In genomic region chr17:74020526-74021203, GRCm38 (mm10) we compare ENCODE assay signal across 8 mouse cellular contexts. TPM values are rescaled to one million over a fixed set of nuclear protein-coding genes. Genes with fewer than 3 reads are reported as not detected.
DNase-seq lines count a peak whose midpoint lies in the region; ATAC-seq and TF ChIP-seq lines count a peak whose summit lies in the region.

No protein-coding gene starts in this region.

- no peak overlapping the region for H3K27ac ChIP-seq in bone marrow, adult 2 months (ENCODE audit: control insufficient read depth, insufficient read depth, low read depth, low read length, poor library complexity)
- H3K27ac ChIP-seq in embryonic facial prominence, embryonic 15.5 days (replicated peaks): no peak overlapping the region
- no peak overlapping the region for H3K27ac ChIP-seq in heart, embryonic 10.5 days
- no peak overlapping the region for H3K27ac ChIP-seq in kidney, embryonic 14.5 days (ENCODE audit: low read depth, low read length)
- H3K27ac ChIP-seq in limb, embryonic 14.5 days (replicated peaks; ENCODE audit: low read depth, low read length): no peak overlapping the region

- H3K27me3 ChIP-seq in embryonic facial prominence, embryonic 15.5 days: no peaks in the 10 kb centered on the region
- no peaks in the 10 kb centered on the region for H3K27me3 ChIP-seq in heart, embryonic 10.5 days (ENCODE audit: insufficient read depth, poor library complexity, severe bottlenecking)
- H3K27me3 ChIP-seq in kidney, embryonic 14.5 days (ENCODE audit: control insufficient read depth, insufficient read depth, low read length): no peaks in the 10 kb centered on the region
- H3K27me3 ChIP-seq in limb, embryonic 14.5 days (ENCODE audit: control insufficient read depth, insufficient read depth, low read length): no peaks in the 10 kb centered on the region
- H3K27me3 ChIP-seq in splenic B cell, adult 2 months (ENCODE audit: control insufficient read depth, insufficient read depth, low read length, poor library complexity, severe bottlenecking): no peaks in the 10 kb centered on the region

- H3K4me1 ChIP-seq in bone marrow, adult 2 months (ENCODE audit: control insufficient read depth, insufficient read depth, low read length): no peaks in the 10 kb centered on the region
- no peaks in the 10 kb centered on the region for H3K4me1 ChIP-seq in embryonic facial prominence, embryonic 15.5 days
- H3K4me1 ChIP-seq in heart, embryonic 10.5 days: 0 out of 2 replicates have a peak, but pooled peaks cover 5% of the 10 kb centered on the region
- no peaks in the 10 kb centered on the region for H3K4me1 ChIP-seq in kidney, embryonic 14.5 days (ENCODE audit: control insufficient read depth, insufficient read depth, low read length)
- no peaks in the 10 kb centered on the region for H3K4me1 ChIP-seq in limb, embryonic 14.5 days (ENCODE audit: control insufficient read depth, insufficient read depth, low read length)

- TF ChIP-seq CTCF in bone marrow, adult 2 months (IDR thresholded peaks at IDR 0.05; ENCODE audit: control insufficient read depth, insufficient read depth, low read length): peak; percentile 94

- WGBS in bone marrow, adult 2 months: 39% methylated on average over 8 of the region's 8 CpGs
- WGBS in embryonic facial prominence, embryonic 15.5 days: 30% methylated on average over 8 of the region's 8 CpGs
- WGBS in heart, embryonic 10.5 days: 36% methylated on average over 8 of the region's 8 CpGs
- WGBS in kidney, embryonic 14.5 days: 33% methylated on average over 8 of the region's 8 CpGs
- 26% methylated on average over 8 of the region's 8 CpGs for WGBS in limb, embryonic 14.5 days

- TF ChIP-seq POLR2A in bone marrow, adult 2 months (IDR thresholded peaks at IDR 0.05; ENCODE audit: borderline replicate concordance, control insufficient read depth, low read depth, low read length): no peak
- TF ChIP-seq POLR2A in limb, embryonic 14.5 days (IDR thresholded peaks at IDR 0.05; ENCODE audit: borderline replicate concordance, extremely low read depth, insufficient read depth, insufficient read length): no peak

- H3K9me3 ChIP-seq in embryonic facial prominence, embryonic 15.5 days (replicated peaks): no peaks in the 10 kb centered on the region
- H3K9me3 ChIP-seq in heart, embryonic 10.5 days: no peaks in the 10 kb centered on the region
- no peaks in the 10 kb centered on the region for H3K9me3 ChIP-seq in kidney, embryonic 14.5 days (ENCODE audit: control insufficient read depth, low read length)
- H3K9me3 ChIP-seq in limb, embryonic 14.5 days (ENCODE audit: control insufficient read depth, low read length): no peaks in the 10 kb centered on the region

- no peaks in the 10 kb centered on the region for H3K36me3 ChIP-seq in embryonic facial prominence, embryonic 15.5 days
- H3K36me3 ChIP-seq in heart, embryonic 10.5 days: no peaks in the 10 kb centered on the region
- H3K36me3 ChIP-seq in kidney, embryonic 14.5 days (ENCODE audit: control insufficient read depth, insufficient read depth, low read length): no peaks in the 10 kb centered on the region
- H3K36me3 ChIP-seq in limb, embryonic 14.5 days (ENCODE audit: control insufficient read depth, insufficient read depth, low read length): no peaks in the 10 kb centered on the region
- H3K36me3 ChIP-seq in splenic B cell, adult 2 months (ENCODE audit: control insufficient read depth, insufficient read depth, low read length, poor library complexity, severe bottlenecking): no peaks in the 10 kb centered on the region

- no peak overlapping the region for H3K4me3 ChIP-seq in bone marrow, adult 2 months (replicated peaks; ENCODE audit: control insufficient read depth, low read depth, low read length)
- H3K4me3 ChIP-seq in embryonic facial prominence, embryonic 15.5 days (replicated peaks): no peak overlapping the region
- no peak overlapping the region for H3K4me3 ChIP-seq in heart, embryonic 10.5 days
- H3K4me3 ChIP-seq in kidney, embryonic 14.5 days (ENCODE audit: low read length): no peak overlapping the region
- H3K4me3 ChIP-seq in limb, embryonic 14.5 days (replicated peaks; ENCODE audit: low read length): no peak overlapping the region

- DNase-seq in B cell, adult 2 months: peak; percentile 82 to 83
- DNase-seq in heart, embryonic 10.5 days (ENCODE audit: low spot score): peak; percentile 89
- DNase-seq in limb, embryonic 14.5 days (ENCODE audit: low spot score): peak; percentile 87
- peak; percentile 86 for DNase-seq in naive thymus-derived CD4-positive, alpha-beta T cell, adult 2 months (ENCODE audit: low read depth)
- peak; percentile 85 for DNase-seq in splenic B cell, adult 2 months (ENCODE audit: low read depth, low spot score)

- no peak overlapping the region for H3K9ac ChIP-seq in embryonic facial prominence, embryonic 15.5 days
- H3K9ac ChIP-seq in kidney, embryonic 14.5 days (ENCODE audit: low read depth, low read length): no peak overlapping the region
- H3K9ac ChIP-seq in limb, embryonic 14.5 days (ENCODE audit: low read depth, low read length, severe bottlenecking): no peak overlapping the region

- 0 out of 2 replicates have a peak overlapping the region, but pooled peaks have one; percentile 22 for H3K4me2 ChIP-seq in embryonic facial prominence, embryonic 15.5 days (replicated peaks)
- H3K4me2 ChIP-seq in kidney, embryonic 14.5 days (replicated peaks; ENCODE audit: low read depth, low read length): no peak overlapping the region
- H3K4me2 ChIP-seq in limb, embryonic 14.5 days (replicated peaks; ENCODE audit: low read depth, low read length, severe bottlenecking): 0 out of 2 replicates have a peak overlapping the region, but pooled peaks have one; percentile 21

- ATAC-seq in embryonic facial prominence, embryonic 15.5 days (ENCODE audit: insufficient number of reproducible peaks, low FRiP score, low TSS enrichment, low read depth): 0 out of 2 replicates have a peak, but pooled peaks have one; percentile 15
- ATAC-seq in kidney, embryonic 14.5 days (ENCODE audit: low FRiP score, low TSS enrichment): peak; percentile 84
- peak; percentile 72 for ATAC-seq in limb, embryonic 14.5 days (ENCODE audit: low FRiP score, low read depth)

RNA-seq across cellular contexts. Expression of gene Srd5a2, which starts 27.1 kb away (rescaled TPM):
- polyA plus RNA-seq in bone marrow, adult 2 months (2011; ENCODE audit: insufficient read depth, insufficient read length, low replicate concordance, missing spikeins): not detected in 2 replicates
- polyA plus RNA-seq in embryonic facial prominence, embryonic 15.5 days (2015; fragmentation: Nextera tagmentation; extraction: Ambion mirVana): not detected in 2 replicates
- polyA plus RNA-seq in heart, embryonic 10.5 days (2016; fragmentation: Nextera tagmentation; extraction: Ambion mirVana): not detected in 2 replicates
- polyA plus RNA-seq in kidney, embryonic 14.5 days (2014; fragmentation: Nextera tagmentation; extraction: Ambion mirVana): not detected in 2 replicates
- 1.5 and 1.7 TPM in 2 replicates for polyA plus RNA-seq in limb, embryonic 14.5 days (2012; rRNA removed)
- 0.52 and 1.0 TPM in 2 replicates for polyA plus RNA-seq in limb, embryonic 14.5 days (2014; fragmentation: Nextera tagmentation; extraction: Ambion mirVana)

Comparison
In these comparisons a context has a peak if more than half of its experiments do, and no peak if none do; other contexts are left out.
1. ATAC-seq: peak in every context shown above with its lines; median percentile 84 in kidney, embryonic 14.5 days; 72 in limb, embryonic 14.5 days; 15 in embryonic facial prominence, embryonic 15.5 days.